Mouse (Mus musculus): ENCODE data around the gene Mical3. TPM values are rescaled to one million over a fixed set of nuclear protein-coding genes. Genes with fewer than 3 reads are reported as not detected.

The Mical3 gene
- polyA plus RNA-seq, 1 experiment from 2014 or later: 13.7 TPM

DNA sequence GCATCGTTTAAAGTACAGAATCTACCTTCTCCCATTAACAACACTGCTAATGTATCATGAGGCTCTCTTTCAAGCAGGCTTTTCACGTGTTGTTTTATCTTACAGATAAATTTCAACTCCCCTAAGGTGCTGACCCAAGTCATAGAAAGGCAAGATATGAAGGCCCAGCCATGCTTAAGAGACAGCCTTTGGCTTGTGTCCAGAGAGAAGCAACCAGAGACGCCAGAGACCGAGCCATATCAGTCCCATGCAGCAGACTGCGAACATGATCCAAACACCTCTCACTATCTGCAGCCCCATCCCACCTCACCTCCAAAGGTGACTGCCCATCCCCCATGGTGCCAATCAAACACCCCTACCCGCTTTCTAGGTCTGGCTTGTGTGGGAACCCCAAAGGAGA is 138.9 kb downstream of the Mical3 start:
- Histone ChIP-seq H3K27me3 (replicated peaks) (no peaks in the 10 kb centered on the region), H3K36me3 (peaks cover 67% of the 10 kb centered on the region), H3K4me1 (peaks cover 19% of the 10 kb centered on the region), H3K9me3 (replicated peaks) (no peaks in the 10 kb centered on the region), H3K27ac (no peak overlapping the region), H3K4me2 (no peak overlapping the region), H3K9ac (no peak overlapping the region), H3K4me3 (no peak overlapping the region)
- WGBS (ENCODE audit: insufficient replicate concordance): 72% methylated on average over 6 of the region's 6 CpGs
- ATAC-seq: no peak

DNA sequence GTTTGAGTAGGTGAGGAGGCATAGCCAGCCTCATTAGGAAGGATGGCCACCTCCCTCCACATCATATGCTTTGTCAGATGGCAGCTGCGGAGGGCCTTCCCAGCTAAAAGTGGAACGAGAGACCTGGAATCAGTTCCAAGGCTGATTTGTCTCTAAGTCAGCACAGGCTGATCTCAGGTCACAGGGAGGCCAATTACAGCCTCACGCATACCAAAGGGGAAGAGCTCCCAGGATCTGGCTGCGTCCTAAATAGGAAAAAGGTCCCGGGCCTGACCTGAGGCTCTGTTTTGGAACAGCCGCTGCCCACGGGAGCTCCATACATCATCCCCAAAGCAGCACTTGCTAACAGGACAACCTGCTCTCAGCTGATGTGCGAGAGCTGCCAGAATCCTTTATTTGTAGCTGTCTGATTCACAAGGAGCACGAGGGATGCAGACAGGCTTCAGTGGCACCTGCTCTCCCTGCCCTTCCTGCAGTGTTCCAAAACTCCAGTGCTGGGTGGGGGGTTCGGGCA is 143.2 kb downstream of the Mical3 start:
- no peaks in the 10 kb centered on the region for H3K27me3 ChIP-seq (replicated peaks)
- H3K9ac ChIP-seq: no peak overlapping the region
- H3K4me2 ChIP-seq: no peak overlapping the region
- no peak overlapping the region for H3K27ac ChIP-seq
- H3K4me1 ChIP-seq: peaks cover 20% of the 10 kb centered on the region
- peaks cover 55% of the 10 kb centered on the region for H3K36me3 ChIP-seq
- no peaks in the 10 kb centered on the region for H3K9me3 ChIP-seq (replicated peaks)
- no peak for ATAC-seq
- 66% methylated on average over 10 of the region's 10 CpGs for WGBS (ENCODE audit: insufficient replicate concordance)
- no peak overlapping the region for H3K4me3 ChIP-seq

DNA sequence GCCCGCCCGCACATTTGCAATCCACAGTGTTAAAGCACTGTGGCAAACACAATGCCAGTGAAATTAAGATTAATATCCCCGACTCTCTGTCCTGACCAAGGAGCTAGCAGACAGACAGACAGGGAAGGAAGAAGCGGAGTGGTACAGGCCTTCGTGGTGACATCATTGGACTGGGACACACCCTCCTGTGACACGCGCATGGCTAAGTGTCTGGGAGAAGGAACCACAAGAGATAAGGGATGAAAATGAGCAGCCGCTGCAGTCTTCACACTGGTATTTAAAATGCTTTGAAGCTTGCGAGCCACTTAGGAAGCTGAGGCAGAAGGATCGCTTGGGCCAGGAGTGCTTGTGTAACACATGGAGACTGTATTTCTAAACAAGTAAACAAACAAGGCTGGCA is 143.6 kb downstream of the Mical3 start:
- Histone ChIP-seq H3K9ac (no peak overlapping the region), H3K36me3 (peaks cover 56% of the 10 kb centered on the region), H3K4me3 (no peak overlapping the region), H3K9me3 (replicated peaks) (no peaks in the 10 kb centered on the region), H3K4me1 (peaks cover 19% of the 10 kb centered on the region), H3K27me3 (replicated peaks) (no peaks in the 10 kb centered on the region), H3K4me2 (no peak overlapping the region), H3K27ac (no peak overlapping the region)
- ATAC-seq: peak; percentile 72
- WGBS (ENCODE audit: insufficient replicate concordance): 42% methylated on average over 10 of the region's 10 CpGs

DNA sequence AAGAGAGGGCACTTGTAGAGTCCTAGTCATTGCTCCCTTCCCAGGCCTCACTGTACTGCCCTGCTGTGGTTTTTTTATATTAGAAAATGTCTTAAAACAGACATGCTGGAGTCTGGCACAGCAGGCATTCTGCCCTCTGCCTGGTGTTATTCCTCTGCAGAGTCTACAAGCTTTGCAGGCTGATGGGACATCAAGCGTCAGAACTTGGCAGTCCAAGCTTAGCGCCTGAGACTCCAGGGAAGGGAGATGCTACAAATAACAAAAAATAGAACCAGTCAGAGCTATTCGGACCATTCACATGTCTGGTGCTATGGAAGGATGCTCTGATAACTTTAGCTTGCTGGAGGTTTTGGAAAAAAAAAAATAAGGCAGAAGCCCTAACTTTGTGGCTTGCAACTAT is 144.6 kb downstream of the Mical3 start:
- no peak overlapping the region for H3K4me3 ChIP-seq
- H3K9ac ChIP-seq: no peak overlapping the region
- H3K9me3 ChIP-seq (replicated peaks): no peaks in the 10 kb centered on the region
- WGBS (ENCODE audit: insufficient replicate concordance): 87% methylated on average over 3 of the region's 3 CpGs
- peaks cover 15% of the 10 kb centered on the region for H3K4me1 ChIP-seq
- no peak overlapping the region for H3K27ac ChIP-seq
- no peak for ATAC-seq
- peaks cover 58% of the 10 kb centered on the region for H3K36me3 ChIP-seq
- no peak overlapping the region for H3K4me2 ChIP-seq
- H3K27me3 ChIP-seq (replicated peaks): no peaks in the 10 kb centered on the region

DNA sequence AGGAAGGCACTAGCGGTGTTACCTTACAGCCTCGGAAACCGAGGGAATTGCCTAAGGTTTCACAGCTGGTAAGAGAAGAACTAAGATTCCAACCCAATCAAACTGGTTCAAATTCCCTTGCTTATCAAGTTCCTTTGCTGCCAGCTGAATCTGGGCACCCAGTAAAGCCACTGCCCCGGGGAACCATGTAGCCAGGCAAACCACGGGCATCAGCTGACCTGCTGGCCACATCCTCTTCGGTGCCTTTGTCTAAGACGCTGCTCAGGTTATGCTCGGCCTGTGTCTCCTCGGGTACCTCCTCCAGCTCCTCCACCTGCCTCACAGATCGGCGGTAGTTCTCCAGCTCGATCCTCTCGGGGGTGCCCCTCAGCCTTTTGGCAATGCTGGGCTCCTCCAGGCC is 148.5 kb downstream of the Mical3 start:
- Histone ChIP-seq H3K4me1 (peaks cover 26% of the 10 kb centered on the region), H3K4me3 (no peak overlapping the region), H3K27ac (no peak overlapping the region), H3K4me2 (no peak overlapping the region), H3K9ac (no peak overlapping the region), H3K9me3 (replicated peaks) (no peaks in the 10 kb centered on the region), H3K27me3 (replicated peaks) (no peaks in the 10 kb centered on the region), H3K36me3 (peaks cover 70% of the 10 kb centered on the region)
- WGBS (ENCODE audit: insufficient replicate concordance): 79% methylated on average over 13 of the region's 13 CpGs
- no peak for ATAC-seq

DNA sequence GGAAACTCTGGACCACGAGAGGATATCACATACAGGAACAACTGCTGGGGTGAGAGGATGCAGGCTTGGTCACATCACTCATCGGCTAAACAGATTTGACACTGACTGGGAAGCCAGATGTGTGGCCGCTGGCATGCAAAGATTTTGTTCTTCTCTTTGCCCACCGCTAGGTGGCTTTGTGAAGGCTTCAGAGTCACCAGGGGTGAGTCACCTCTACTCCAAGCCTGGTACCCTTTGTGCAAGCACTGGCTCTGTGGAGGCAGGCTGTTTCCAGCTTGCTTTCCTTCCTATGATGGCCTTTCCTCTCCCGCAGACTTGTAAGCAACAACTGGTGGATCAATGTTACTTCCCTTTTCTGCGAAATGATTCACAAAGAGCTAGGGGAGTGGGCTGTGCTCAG is 149.3 kb downstream of the Mical3 start:
- no peaks in the 10 kb centered on the region for H3K9me3 ChIP-seq (replicated peaks)
- H3K9ac ChIP-seq: no peak overlapping the region
- H3K27me3 ChIP-seq (replicated peaks): no peaks in the 10 kb centered on the region
- H3K4me3 ChIP-seq: no peak overlapping the region
- ATAC-seq: 0 out of 2 replicates have a peak, but pooled peaks have one; percentile 28
- H3K36me3 ChIP-seq: peaks cover 72% of the 10 kb centered on the region
- 38% methylated on average over 6 of the region's 6 CpGs for WGBS (ENCODE audit: insufficient replicate concordance)
- H3K4me2 ChIP-seq: no peak overlapping the region
- H3K4me1 ChIP-seq: peaks cover 21% of the 10 kb centered on the region
- no peak overlapping the region for H3K27ac ChIP-seq

DNA sequence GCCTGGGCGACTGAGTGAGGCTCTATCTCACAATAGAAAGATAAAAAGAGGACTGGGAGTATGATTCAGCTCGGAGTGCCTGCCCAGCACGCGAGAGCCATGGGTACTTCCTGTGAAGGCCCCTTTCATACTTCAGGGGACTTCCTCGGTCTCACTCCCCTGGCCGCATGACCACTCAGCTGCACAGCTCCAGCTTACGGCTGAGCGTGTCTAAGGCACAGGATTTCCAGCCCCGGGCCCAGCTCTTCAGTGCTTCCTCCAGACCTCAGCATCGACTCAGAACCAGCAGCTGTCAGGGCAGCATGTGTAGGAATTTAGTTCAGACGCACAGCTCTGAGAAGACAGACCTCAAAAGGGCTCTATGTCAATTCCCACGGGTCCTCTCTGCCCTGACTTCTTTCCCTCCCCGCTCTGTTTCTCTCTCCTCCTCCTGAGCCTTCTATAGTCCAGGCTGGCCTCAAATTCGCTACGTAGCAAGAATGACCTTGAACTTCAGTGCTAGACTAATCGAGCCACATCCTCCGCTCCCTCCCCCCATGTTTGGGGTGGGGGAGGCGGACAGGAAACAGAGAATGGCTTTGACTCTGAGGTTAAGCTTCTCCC is 152.7 kb downstream of the Mical3 start:
- peak; percentile 30 for ATAC-seq
- peaks cover 56% of the 10 kb centered on the region for H3K36me3 ChIP-seq
- H3K27ac ChIP-seq: peak overlapping the region; percentile 64
- H3K4me1 ChIP-seq: peaks cover 21% of the 10 kb centered on the region
- H3K4me3 ChIP-seq: no peak overlapping the region
- H3K9ac ChIP-seq: no peak overlapping the region
- H3K9me3 ChIP-seq (replicated peaks): no peaks in the 10 kb centered on the region
- no peaks in the 10 kb centered on the region for H3K27me3 ChIP-seq (replicated peaks)
- 28% methylated on average over 18 of the region's 18 CpGs for WGBS (ENCODE audit: insufficient replicate concordance)
- H3K4me2 ChIP-seq: 0 out of 2 replicates have a peak overlapping the region, but pooled peaks have one; percentile 14

DNA sequence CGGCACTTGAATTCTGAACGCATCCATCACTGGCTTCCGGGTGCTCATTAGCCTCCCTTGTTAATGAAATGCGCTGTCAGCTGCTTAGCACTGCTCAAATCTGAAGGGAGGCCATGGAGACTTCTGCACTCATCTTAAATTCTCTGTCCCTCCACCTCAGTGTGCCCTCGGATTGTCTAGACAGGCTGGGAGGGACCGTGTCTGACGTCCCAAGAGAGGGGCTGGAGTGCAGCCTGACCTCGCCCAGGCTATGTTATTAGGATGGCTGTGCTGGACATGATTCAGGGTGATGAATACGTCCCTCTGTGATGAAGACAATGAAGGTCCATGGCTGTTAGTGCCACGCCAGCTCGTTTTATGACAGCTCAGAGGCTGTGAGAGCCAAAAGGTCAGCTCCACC is 153.8 kb downstream of the Mical3 start:
- H3K9ac ChIP-seq: no peak overlapping the region
- no peak for ATAC-seq
- no peak overlapping the region for H3K4me3 ChIP-seq
- no peak overlapping the region for H3K27ac ChIP-seq
- peaks cover 21% of the 10 kb centered on the region for H3K4me1 ChIP-seq
- no peak overlapping the region for H3K4me2 ChIP-seq
- H3K9me3 ChIP-seq (replicated peaks): no peaks in the 10 kb centered on the region
- 78% methylated on average over 11 of the region's 11 CpGs for WGBS (ENCODE audit: insufficient replicate concordance)
- H3K27me3 ChIP-seq (replicated peaks): no peaks in the 10 kb centered on the region
- H3K36me3 ChIP-seq: peaks cover 60% of the 10 kb centered on the region

DNA sequence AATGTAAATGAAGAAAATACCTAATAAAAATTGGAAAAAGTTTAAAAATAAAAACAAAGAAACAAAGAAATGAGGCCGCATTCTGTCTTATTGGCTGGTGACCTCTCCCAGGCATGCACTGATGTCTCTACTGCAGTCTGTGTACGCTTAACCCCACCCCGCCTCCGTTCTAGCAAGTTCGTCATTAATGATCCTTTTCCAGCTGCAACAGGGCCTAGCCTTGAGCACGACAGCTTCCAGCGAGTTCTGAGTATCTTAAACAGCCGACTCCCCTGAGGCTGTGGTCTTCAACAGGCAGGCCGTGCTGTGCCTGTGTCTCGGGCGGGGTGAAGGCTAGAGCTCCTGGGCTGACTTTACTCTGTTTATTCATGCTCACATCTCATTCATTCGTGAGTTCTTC is 154.7 kb downstream of the Mical3 start:
- no peaks in the 10 kb centered on the region for H3K9me3 ChIP-seq (replicated peaks)
- no peak overlapping the region for H3K27ac ChIP-seq
- H3K4me3 ChIP-seq: no peak overlapping the region
- no peak overlapping the region for H3K4me2 ChIP-seq
- H3K9ac ChIP-seq: no peak overlapping the region
- no peaks in the 10 kb centered on the region for H3K27me3 ChIP-seq (replicated peaks)
- peaks cover 60% of the 10 kb centered on the region for H3K36me3 ChIP-seq
- no peak for ATAC-seq
- H3K4me1 ChIP-seq: peaks cover 21% of the 10 kb centered on the region
- 71% methylated on average over 12 of the region's 12 CpGs for WGBS (ENCODE audit: insufficient replicate concordance)

DNA sequence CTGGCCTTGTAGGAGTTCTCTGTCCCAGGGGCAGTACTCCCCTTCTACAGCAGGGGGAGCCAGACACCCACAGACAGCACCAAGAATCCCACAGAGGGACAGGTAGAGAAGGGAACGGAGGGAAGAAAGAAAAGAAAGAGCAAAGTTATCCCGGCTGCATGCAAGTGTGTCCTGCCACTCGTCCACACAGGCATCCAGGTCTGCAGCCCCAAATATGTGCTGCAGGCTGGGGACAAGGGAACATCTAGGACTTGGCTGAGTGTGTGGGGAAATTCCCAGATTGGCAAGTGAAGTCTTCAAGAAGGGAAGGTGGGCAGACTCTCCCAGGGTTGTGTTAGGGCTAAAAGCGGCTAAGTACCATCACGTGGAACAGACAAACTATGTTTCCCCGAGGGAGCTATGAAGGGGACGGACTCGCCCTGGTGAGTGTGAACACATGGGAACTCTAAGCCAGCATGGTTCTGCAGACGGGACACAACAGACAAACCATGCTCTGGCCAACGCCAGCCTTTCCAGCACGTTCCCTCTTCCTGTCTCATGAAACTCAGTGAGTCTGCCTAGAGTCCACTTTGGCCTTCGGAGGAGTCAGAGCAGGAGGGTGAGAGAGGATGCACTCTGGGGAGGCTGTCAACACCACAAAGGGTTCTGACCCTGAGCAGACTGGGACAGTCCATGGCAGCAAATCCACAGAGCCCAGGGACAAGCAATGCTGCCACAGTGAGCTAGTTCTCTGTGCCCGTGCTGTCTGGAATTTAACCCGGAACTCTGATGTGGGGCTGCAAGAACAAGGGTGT is 158.8 kb downstream of the Mical3 start:
- Histone ChIP-seq H3K4me3 (no peak overlapping the region), H3K9ac (no peak overlapping the region), H3K4me1 (no peaks in the 10 kb centered on the region; the same call in 1 of the 2 replicates), H3K9me3 (replicated peaks) (no peaks in the 10 kb centered on the region), H3K4me2 (no peak overlapping the region), H3K27me3 (replicated peaks) (no peaks in the 10 kb centered on the region), H3K36me3 (peaks cover 60% of the 10 kb centered on the region), H3K27ac (no peak overlapping the region)
- ATAC-seq: peak; percentile 49
- 65% methylated on average over 14 of the region's 14 CpGs for WGBS (ENCODE audit: insufficient replicate concordance)

DNA sequence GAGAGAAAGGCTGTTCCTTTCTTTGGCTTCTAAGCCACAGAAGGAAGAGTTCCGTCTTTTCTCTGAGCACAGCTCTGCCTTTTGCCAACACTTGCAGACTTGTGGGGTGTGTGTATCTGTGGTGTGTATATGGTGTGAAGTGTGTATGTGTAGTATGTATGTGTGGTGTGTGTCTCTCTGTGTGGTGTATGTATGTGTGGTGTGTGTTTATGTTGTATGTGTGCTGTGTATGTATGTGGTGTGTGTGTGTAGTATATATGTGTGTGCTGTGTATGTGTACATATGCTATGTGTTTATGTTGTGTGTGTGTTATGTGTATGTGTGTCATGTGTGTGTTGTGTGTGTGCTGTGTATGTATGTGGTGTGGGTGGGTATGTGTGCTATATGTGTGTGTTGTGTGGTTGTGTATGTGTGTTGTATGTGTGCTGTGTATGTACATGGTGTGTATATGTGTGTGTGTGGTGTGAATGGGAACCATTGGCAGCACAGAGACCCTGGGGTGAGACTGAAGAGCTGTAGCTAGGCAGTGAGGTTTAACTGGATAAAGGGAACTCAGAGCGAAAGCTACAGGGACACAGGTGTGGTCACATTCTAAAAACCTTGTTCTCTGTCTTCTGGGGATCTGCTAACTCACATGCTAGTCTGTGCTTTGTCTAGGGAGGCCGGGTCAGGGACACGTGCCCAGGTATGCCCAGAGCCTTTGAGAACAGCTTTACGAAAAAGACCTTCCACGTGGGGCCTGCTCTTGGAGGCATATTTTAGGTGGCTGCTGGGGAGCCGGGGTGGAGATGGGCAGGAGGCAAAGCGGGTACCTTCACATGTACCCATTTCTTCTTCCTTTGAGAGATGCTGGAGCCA is 159.6 kb downstream of the Mical3 start:
- Histone ChIP-seq H3K9ac (no peak overlapping the region), H3K4me3 (no peak overlapping the region), H3K4me1 (no peaks in the 10 kb centered on the region), H3K9me3 (replicated peaks) (no peaks in the 10 kb centered on the region), H3K27ac (no peak overlapping the region), H3K36me3 (peaks cover 57% of the 10 kb centered on the region), H3K4me2 (no peak overlapping the region), H3K27me3 (replicated peaks) (no peaks in the 10 kb centered on the region)
- 66% methylated on average over 8 of the region's 8 CpGs for WGBS (ENCODE audit: insufficient replicate concordance)
- ATAC-seq: no peak

DNA sequence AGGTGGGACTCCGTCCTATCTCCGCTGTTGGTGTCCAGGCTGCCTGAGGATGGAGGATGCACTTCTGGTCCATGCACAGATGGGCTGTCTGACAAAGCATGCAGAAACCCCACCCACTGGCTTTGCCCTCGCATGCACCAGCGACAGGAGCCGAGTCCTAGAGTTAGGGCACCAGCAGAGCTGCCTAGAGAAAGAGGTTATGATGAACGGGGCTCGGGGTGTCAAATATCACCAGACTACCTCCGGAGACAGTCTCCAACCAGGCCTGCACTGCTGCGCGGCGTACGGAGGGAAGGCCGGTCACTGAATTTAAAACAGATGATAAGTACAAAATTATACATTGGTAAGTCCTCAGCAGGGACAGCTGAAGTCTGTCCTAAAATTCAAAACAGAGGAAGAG is 165.0 kb downstream of the Mical3 start:
- Histone ChIP-seq H3K36me3 (peaks cover 54% of the 10 kb centered on the region), H3K4me3 (no peak overlapping the region), H3K27me3 (replicated peaks) (no peaks in the 10 kb centered on the region), H3K4me1 (no peaks in the 10 kb centered on the region), H3K9me3 (replicated peaks) (no peaks in the 10 kb centered on the region), H3K9ac (no peak overlapping the region), H3K27ac (no peak overlapping the region), H3K4me2 (no peak overlapping the region)
- ATAC-seq: no peak
- 83% methylated on average over 13 of the region's 13 CpGs for WGBS (ENCODE audit: insufficient replicate concordance)

All from liver, embryonic 12.5 days (tissue).